Mouse (Mus musculus): ENCODE measurements around the gene R3hdm2. TPM values are rescaled to one million over a fixed set of nuclear protein-coding genes. Genes with fewer than 3 reads are reported as not detected.

Gene R3hdm2
- total and polyA plus RNA-seq, 3 experiments = 8.2 to 60.6 TPM; not detected in 1

DNA sequence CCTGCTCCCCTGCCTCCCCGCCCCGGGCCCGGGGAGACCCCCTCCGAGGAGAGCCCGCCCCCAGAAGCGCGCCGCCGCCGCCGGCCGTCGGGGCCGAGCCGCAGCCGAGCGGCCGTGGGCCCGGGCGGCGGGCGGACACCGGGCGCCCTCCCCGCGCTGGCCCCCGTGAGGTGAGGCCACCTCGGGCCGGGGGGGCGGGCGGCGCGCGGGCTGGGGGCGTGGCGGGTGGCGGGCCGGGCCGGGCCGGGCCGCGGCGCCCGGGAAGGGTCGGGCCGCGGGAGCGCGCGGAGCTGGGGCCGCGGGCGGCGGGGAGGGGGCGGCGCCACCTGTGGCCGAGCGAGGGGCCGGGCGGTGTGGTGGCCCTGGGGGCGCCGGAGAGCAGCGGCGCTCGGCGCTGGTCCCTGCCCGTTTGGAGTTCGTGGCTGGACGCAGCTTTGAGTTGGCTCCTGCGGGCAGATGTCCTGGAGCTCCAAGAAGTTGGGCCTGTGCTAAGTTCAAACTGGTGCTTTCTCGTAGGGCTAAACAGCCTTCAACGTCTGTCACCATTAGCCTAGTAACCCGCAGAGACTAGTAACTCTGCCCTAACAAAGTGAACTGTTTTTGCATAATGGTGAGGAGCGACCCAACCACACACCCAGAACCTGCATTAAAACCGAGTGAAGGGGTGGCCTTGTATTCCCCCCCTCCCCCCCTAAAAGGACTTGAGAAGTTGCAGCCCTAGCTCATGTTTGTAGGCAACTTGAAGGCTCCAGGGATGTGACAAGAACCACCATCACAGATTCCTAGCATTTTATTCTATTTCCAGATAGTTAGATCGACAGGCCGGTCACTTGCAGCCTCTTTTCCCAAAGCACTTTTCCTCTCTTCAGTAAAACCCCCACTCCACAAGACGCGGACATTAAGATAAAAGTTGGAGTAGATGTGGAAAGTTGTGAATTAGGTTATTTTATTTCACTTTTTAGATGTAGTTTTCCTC is 928 bp downstream of the R3hdm2 start:
- no peaks in the 10 kb centered on the region for H3K9me3 ChIP-seq (replicated peaks; ENCODE audit: insufficient read depth, low read length)
- peak overlapping the region; percentile 70 for H3K9ac ChIP-seq (ENCODE audit: control insufficient read depth, low read depth, low read length, poor library complexity, severe bottlenecking)
- TF ChIP-seq E2F4 (IDR thresholded peaks at IDR 0.05; ENCODE audit: borderline replicate concordance, low read depth, low read length) = no peak
- no peak for TF ChIP-seq ETS1 (IDR thresholded peaks at IDR 0.05; ENCODE audit: low read depth, low read length)
- no peak for TF ChIP-seq NRF1 (IDR thresholded peaks at IDR 0.05; ENCODE audit: insufficient read depth, low read depth, low read length, poor library complexity, severe bottlenecking)
- TF ChIP-seq CHD2 (IDR thresholded peaks at IDR 0.05; ENCODE audit: low read length) = no peak
- TF ChIP-seq HCFC1 (IDR thresholded peaks at IDR 0.05; ENCODE audit: low read depth, low read length) = 0 out of 2 replicates have a peak, but pooled peaks have one; percentile 13
- no peak for TF ChIP-seq MEF2A (IDR thresholded peaks at IDR 0.05; ENCODE audit: extremely low read depth, insufficient replicate concordance, low read depth, low read length, poor library complexity, severe bottlenecking)
- no peak for TF ChIP-seq ELF1 (IDR thresholded peaks at IDR 0.05; ENCODE audit: low read depth, low read length)
- TF ChIP-seq GATA1 (IDR thresholded peaks at IDR 0.05; ENCODE audit: low read depth, low read length) = no peak
- no peak for TF ChIP-seq USF1 (IDR thresholded peaks at IDR 0.05; ENCODE audit: low read depth, low read length)
- TF ChIP-seq TBP (IDR thresholded peaks at IDR 0.05; ENCODE audit: low read depth, low read length) = 0 out of 2 replicates have a peak, but pooled peaks have one; percentile 37
- TF ChIP-seq POLR2AphosphoS5 (IDR thresholded peaks at IDR 0.05; ENCODE audit: borderline replicate concordance, low read depth, low read length) = no peak
- TF ChIP-seq EP300 (IDR thresholded peaks at IDR 0.05; ENCODE audit: low read depth in 1 of 2, low read length in 2 of 2) = no peak
- no peak for TF ChIP-seq POLR2AphosphoS2 (IDR thresholded peaks at IDR 0.05; ENCODE audit: low read length)
- TF ChIP-seq POLR2A (IDR thresholded peaks at IDR 0.05; ENCODE audit: control insufficient read depth in 1 of 2, insufficient read depth in 1 of 2, low read depth in 1 of 2, low read length in 2 of 2, poor library complexity in 1 of 2) = no peak
- TF ChIP-seq JUND (IDR thresholded peaks at IDR 0.05; ENCODE audit: low read depth, low read length) = no peak
- 0 out of 2 replicates have a peak, but pooled peaks have one; percentile 18 for TF ChIP-seq NELFE (IDR thresholded peaks at IDR 0.05; ENCODE audit: low read depth, low read length)
- TF ChIP-seq CTCF (IDR thresholded peaks at IDR 0.05 in 2 of 3, conservative IDR thresholded peaks at IDR 0.05 in 1 of 3; ENCODE audit: control insufficient read depth in 1 of 3, insufficient read depth in 1 of 3, low read depth in 2 of 3, low read length in 3 of 3, poor library complexity in 1 of 3, severe bottlenecking in 1 of 3) = 0 out of 6 replicates have a peak, but pooled peaks of 1 of the 3 experiments have one; percentile 4
- TF ChIP-seq MYB (IDR thresholded peaks at IDR 0.05; ENCODE audit: low read depth, low read length) = no peak
- TF ChIP-seq SIN3A (IDR thresholded peaks at IDR 0.05; ENCODE audit: low read length) = peak; percentile 41
- no peak for TF ChIP-seq KAT2A (conservative IDR thresholded peaks at IDR 0.05; ENCODE audit: low read depth, low read length)
- TF ChIP-seq MXI1 (IDR thresholded peaks at IDR 0.05; ENCODE audit: low read depth, low read length) = no peak
- no peak for TF ChIP-seq RCOR1 (IDR thresholded peaks at IDR 0.05; ENCODE audit: low read depth, low read length)
- no peak for TF ChIP-seq MAX (IDR thresholded peaks at IDR 0.05; ENCODE audit: low read length)
- TF ChIP-seq ZKSCAN1 (IDR thresholded peaks at IDR 0.05; ENCODE audit: low read depth, low read length) = no peak
- no peak for TF ChIP-seq MAZ (IDR thresholded peaks at IDR 0.05; ENCODE audit: low read depth, low read length)
- no peak for TF ChIP-seq UBTF (IDR thresholded peaks at IDR 0.05; ENCODE audit: borderline replicate concordance, insufficient read depth, low read depth, low read length)
- no peak for TF ChIP-seq RAD21 (IDR thresholded peaks at IDR 0.05; ENCODE audit: low read depth, low read length)
- TF ChIP-seq GABPA (IDR thresholded peaks at IDR 0.05; ENCODE audit: low read depth, low read length) = no peak
- TF ChIP-seq TAL1 (IDR thresholded peaks at IDR 0.05; ENCODE audit: low read length) = no peak
- peaks cover 18% of the 10 kb centered on the region for H3K79me2 ChIP-seq (ENCODE audit: control insufficient read depth, insufficient read depth, low read length, poor library complexity)
- H3K27me3 ChIP-seq (ENCODE audit: control insufficient read depth in 1 of 2, insufficient read depth in 2 of 2, low read length in 2 of 2) = no peaks in the 10 kb centered on the region
- H3K36me3 ChIP-seq (ENCODE audit: control insufficient read depth in 1 of 2, insufficient read depth in 2 of 2, low read length in 2 of 2) = peaks cover 0 to 13% of the 10 kb centered on the region in 2 experiments; a peak in 3 of 4 replicates
- peak overlapping the region; percentile 31 for H3K27ac ChIP-seq (ENCODE audit: control insufficient read depth, low read depth, low read length)
- peak; percentile 68 for DNase-seq (ENCODE audit: low read depth, low spot score)
- H3K4me1 ChIP-seq (ENCODE audit: control insufficient read depth in 1 of 2, insufficient read depth in 2 of 2, low read length in 2 of 2) = peaks cover 4 to 5% of the 10 kb centered on the region in 2 experiments
- peak overlapping the region; percentile 67 to 99 for H3K4me3 ChIP-seq (ENCODE audit: control insufficient read depth in 1 of 2, insufficient read depth in 1 of 2, low read depth in 2 of 2, low read length in 2 of 2)

Data from MEL (cell line).